Mouse (Mus musculus): ENCODE data around the gene Rabep2.
"Not testable (repeated sequence)": the region's sequence is repeated elsewhere in the genome, so short reads cannot be mapped to it uniquely, and the experiment has no call there.

Gene Rabep2

DNA sequence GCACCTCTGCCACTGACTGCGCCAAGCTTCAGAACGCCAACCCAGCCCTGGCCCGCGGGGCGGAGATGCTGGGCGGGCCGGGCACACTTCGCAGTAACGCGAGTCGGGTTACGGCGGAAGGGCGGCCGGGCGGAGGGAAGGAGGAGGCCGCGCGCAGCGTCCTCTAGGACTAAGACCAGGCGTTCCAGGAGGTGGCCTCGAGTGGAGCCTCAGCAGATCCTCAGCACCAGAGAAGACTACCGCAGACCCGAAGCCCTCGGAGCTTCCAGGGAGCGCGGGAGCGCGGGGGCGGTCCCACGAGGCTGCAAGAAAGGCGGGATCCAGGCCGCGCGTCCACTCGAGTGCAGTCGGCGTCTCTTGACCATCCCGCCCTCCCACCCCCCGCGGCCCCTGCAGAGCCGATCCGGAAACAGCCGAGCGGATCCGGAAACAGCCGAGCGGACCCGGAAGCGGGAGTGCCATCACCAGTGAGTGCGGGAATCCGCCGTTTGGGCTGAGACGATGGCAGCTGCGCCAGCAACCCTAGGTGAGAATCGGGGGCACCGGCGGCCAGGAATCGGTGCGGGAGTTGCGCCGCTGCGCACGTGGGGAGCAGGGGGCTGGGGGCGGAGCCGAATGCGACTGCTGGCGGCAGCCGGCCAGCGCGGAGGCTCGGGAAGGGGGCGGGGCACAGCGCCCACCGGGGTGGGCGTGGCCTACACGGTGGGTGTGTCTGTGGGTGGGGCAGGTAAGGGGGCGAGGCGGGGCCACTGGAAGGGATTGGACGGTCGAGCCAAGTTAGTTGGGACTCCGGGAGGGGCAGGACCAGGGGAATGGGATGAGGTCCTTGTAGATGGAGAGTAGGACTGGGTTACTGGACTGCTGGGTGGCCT lies at the start of gene Rabep2:
Rabep2 (plus strand) TSS at position 129 of the 872 bp plus-strand sequence.
- DNase-seq: peak; percentile 93

- DNase-seq: no peak
Measured at GRCm38 (mm10) chr7:126383565-126383964, 45.0 kb upstream of the Rabep2 start.

DNA sequence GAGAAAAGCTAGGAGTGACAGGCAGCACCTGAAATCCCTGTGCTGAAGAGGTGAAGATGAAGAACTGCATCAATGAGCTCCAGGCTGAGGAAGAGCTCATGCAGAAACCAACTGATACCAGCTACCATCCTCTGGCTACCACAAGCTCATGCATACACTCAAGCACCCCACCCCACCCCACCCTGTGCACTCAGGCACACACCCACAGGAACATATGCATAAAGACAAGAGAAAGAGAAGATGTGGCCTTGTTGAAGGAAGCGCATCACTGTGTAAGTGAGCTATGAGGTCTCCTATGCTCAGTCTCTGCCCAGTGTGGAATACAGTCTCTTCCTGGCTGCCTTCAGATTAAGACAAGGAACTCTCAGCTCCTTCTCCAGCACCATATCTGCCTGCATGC lies 40.4 kb upstream of the Rabep2 start:
- no peak for DNase-seq

- not testable (repeated sequence) for DNase-seq
Measured at GRCm38 (mm10) chr7:126392086-126392884, 36.3 kb upstream of the Rabep2 start.

DNA sequence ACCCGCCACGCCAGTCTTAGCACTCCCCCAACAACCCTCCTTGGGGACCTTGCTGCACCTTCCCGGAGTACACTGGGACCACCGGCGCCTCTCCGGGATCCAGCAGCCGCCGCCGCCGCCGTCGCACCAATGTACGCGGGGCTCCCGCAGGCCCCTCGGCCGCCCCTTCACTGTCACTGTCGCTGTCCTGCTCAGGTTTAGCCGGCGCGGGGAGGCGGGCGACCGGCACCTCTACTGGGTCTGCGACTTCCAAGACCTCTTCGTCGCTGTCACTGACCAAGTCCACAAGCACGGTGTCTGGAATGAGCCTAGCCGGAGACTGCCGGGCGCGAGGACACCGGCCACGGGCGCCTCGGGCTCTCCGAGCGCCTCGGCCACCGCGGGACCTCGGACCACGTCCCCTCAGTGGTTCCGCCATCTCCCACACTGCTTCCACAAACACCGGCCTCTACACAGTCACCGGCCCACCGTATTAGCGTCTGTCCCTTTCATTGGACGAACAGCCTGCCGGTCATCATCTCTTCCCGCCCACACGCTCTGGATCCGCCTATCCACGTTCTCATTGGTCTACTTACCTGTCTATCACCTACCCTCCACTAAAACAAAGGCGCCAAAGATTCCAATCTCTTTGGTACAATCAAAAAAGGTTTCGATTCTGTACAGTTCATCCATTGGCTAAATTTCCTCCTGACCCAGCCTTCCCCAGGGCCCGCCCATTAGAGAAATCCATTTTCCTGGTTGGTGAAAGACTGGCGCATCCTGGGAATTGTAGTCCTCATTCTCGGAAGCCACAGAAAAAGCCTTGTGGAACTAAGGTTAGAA lies 32.0 kb upstream of the Rabep2 start, which contains the start of gene Nfatc2ip:
Nfatc2ip (minus strand) TSS at position 440 of the 822 bp plus-strand sequence.
- peak; percentile 98 for DNase-seq

DNA sequence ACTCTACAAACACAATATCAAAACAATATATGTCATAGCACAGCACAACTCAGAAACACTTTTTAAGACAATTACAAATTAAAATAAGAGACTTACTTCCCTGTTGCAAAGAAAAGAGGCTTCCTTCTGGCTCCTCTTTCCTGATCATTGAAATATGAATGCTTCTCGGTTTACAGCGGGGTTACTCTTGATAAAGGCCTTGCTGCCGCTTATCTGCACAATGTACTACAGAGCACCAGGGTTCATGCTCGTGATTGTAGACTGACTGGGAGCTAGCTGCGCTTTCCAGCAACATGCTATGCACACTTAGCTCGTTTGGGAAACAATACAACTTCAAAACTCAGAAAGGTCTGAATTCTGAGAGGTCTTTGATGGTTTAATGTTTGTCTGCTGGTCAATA lies 31.3 kb upstream of the Rabep2 start:
- no peak for DNase-seq

GRCm38 (mm10) chr7:126397822-126398221 lies 30.7 kb upstream of the Rabep2 start:
- no peak for DNase-seq

DNA sequence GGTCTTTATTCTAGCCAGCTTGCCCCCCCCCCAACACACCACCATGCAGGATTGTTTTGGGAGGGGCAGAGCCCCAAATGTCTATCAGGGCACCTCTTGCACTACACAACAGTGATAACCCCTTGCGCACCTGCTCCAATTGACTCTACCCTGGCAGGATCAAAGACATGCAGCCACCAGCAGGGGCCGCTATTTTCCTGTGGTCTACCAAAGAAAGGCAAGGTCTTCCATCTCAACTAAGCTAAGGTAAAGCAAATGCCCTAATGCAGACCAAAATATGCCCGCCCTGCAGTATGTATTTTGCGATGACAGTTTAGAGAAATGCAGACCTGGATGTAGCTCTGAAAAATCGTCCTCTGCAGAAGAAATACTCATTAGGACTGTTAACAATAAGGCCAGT lies 29.0 kb upstream of the Rabep2 start:
- DNase-seq: peak; percentile 66

DNA sequence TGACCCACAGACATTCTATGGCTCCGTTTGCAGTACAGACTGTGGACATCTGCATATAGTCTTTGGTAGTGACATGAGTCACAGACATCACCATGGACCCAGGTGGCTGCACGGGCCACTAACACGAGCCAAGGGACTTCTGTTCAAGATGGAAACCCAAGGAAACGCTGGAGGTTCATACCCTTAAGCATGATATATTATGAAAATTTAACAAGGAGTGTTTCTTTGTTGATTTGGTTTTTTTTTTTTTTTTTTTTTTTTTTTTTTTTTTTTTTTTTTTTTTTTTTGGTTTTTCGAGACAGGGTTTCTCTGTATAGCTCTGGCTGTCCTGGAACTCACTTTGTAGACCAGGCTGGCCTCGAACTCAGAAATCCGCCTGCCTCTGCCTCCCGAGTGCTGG lies 26.0 kb upstream of the Rabep2 start:
- DNase-seq: not testable (repeated sequence)

- no peak for DNase-seq
Measured at GRCm38 (mm10) chr7:126408686-126409085, 19.9 kb upstream of the Rabep2 start.

- no peak for DNase-seq
Measured at GRCm38 (mm10) chr7:126411061-126411460, 17.5 kb upstream of the Rabep2 start.

DNA sequence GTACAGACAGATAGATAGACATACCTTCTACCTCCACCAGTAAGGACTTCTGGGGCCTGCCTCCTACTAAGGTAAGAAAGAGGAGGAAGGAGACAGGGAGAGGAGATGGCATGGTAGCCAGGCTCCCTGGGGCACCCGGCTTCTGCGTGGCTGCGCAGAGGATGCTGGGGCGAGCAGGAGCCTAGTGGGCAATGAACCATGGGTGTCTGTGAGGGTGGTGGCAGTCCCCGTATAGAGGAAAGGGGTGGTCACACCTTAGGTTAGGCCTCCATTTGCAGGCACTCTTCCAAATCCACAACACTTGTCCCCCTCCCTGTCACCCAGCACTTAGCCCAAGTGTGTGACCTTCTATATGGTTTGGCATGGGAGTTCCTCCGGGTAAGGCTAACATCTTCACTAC lies 13.8 kb upstream of the Rabep2 start, which contains the start of gene Cd19:
Cd19 (minus strand) TSS at position 165 of the 400 bp plus-strand sequence.
- no peak for DNase-seq

DNA sequence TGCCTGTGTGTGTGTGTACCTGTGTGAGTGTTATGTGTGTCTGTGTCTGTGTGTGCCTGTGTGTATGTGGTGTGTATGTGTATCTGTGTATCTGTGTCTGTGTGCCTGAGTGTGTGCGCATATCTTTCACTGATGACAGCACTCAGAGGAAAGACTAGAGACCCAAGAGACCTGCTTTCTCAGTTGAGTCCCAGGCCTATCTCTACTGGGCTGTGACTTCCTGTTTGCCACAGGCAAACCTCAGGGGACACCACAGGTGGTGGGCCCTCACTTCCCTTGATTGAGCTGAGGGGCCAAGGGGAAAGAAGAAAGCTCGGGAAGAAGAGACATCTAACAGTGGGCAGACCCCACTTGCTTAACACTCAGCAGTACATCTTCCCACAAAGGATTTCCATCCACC lies 11.9 kb upstream of the Rabep2 start:
- no peak for DNase-seq

GRCm38 (mm10) chr7:126417045-126417444 lies 11.5 kb upstream of the Rabep2 start:
- DNase-seq: no peak

GRCm38 (mm10) chr7:126417606-126418005 lies 11.0 kb upstream of the Rabep2 start:
- DNase-seq: no peak

GRCm38 (mm10) chr7:126418496-126418895 lies 10.1 kb upstream of the Rabep2 start:
- no peak for DNase-seq

DNA sequence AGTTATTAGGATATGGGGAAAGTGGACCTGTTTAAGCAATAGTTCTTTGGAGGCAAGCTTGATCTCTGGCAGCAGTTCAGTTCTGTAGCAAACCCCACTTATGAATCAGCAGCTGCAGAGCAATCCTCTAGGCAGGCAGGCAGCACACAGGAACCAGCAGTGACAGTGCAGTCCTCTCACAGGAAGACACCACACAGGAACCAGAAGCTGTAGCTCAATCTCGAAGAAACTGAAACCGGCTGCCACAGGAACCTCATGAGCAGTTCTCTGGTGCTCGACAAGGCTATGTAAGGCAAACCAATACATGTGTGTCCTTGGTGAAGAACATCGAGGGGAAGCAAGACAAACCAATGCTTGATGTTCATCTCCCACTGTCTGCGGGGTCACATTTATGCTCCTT lies 6.8 kb upstream of the Rabep2 start:
- no peak for DNase-seq

DNA sequence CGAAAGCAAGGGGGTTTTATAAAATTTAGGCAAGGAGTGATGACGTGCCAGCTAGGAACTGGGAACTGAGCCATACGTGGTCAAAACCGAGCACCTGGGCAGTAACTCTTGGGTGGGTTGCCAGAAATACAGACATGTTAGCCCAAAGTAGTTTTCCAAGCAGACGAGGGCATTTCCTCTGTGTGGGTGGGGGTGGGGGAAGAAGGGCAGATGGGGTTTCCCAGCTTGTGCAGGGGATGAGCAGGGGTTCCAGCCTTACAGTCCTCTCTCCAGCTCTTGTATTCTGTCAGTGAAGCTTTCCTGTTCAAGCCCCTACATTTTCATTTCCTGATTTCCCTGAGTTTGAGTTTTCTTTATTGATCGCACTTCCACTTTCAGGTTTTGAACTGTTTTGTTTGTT lies 4.4 kb upstream of the Rabep2 start:
- DNase-seq: no peak

GRCm38 (mm10) chr7:126427323-126427860 lies 1.2 kb upstream of the Rabep2 start:
- DNase-seq: no peak

- no peak for DNase-seq
Measured at GRCm38 (mm10) chr7:126428154-126428553, 405 bp upstream of the Rabep2 start.

GRCm38 (mm10) chr7:126429503-126429898 lies 942 bp downstream of the Rabep2 start:
- DNase-seq: no peak

- DNase-seq: no peak
Measured at GRCm38 (mm10) chr7:126430167-126430566, 1.6 kb downstream of the Rabep2 start.

DNA sequence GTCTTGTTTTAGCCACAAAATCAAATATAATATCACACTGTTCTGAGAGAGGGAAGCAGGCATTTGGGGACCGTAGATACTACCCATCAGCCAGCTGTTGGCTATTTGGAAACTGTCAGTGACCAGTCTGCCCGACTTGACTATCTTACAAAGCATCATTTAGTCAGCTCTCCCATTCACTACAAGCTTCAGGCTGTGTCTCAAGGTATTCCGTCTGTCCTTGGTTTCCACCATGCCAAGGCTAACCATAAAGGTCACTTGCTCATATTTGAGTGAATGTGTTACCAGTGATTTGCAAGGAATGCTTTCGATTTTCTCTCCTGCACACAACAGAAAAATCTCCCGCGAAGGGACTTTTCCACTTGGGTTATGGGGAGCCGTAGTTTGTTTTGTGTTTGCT lies 6.2 kb downstream of the Rabep2 start:
- no peak for DNase-seq

Measured in kidney, adult 11 months (tissue).